Mouse (Mus musculus): ENCODE data around the gene Bhlhe41.

DNA sequence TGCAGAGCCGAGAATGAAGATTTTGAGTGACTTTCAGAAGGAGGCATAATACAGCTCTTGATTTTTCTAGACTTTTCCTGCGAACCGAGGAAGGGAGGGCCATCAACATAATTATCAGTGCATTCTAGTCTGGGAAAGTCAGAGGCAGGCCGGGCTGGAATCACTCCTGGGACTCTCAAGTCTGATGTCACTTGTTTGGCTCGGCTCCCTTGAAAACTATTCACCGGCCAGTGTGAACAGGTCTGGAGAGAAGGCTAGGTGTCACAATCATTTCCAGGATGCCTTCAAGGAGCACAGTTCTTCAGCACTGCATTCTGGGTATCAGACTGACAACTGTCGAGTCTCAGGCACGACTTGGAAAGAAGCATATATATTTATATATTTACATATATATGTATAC, 20.9 kb upstream of the Bhlhe41 start:
- TF ChIP-seq CTCF (IDR thresholded peaks at IDR 0.05; ENCODE audit: low read depth) (no peak), EP300 (optimal IDR thresholded peaks at IDR 0.05) (no peak)
